Comparison of ENCODE assay signal across 30 mouse cellular contexts in the genomic region with DNA sequence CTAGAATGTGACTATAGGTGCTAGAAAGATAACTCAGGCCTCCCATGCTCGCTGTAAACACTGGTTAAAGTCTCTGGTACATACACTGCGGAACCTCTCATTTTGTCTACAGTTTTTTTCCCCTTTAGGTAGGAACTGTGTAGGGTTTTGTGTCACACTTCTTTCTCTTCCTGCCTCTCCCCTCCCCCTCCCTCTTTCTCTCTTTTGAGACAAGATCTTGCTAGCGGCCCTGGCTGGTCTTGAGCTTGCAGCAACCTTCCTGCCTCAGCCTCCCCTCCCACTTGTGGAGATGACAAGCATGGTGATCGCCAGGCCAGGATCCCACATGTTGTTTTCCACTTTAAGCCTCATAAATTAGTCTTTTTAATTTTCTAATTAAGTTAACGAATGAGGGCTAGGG. TPM values are rescaled to one million over a fixed set of nuclear protein-coding genes. Genes with fewer than 3 reads are reported as not detected.
"Had no signal": no experiment of that assay in that cellular context is flagged by ENCODE, and none has a peak within 500 bp of the region (broad histone marks: within the 10 kb centered on the region; RNA-seq: fewer than 3 reads in every experiment).

No protein-coding gene starts in this region.

- H3K9me3 ChIP-seq: heart, embryonic 12.5 days; heart, embryonic 13.5 days; heart, embryonic 15.5 days; hindbrain, embryonic 10.5 days; hindbrain, embryonic 12.5 days; hindbrain, embryonic 13.5 days; hindbrain, embryonic 15.5 days; intestine, embryonic 15.5 days; kidney, embryonic 15.5 days had no signal

- DNase-seq: heart, postnatal 10 days; heart, postnatal 14 days; heart, postnatal 36 days; heart, postnatal 4 days; kidney, adult 11 months; kidney, adult 18-20 months; kidney, adult 2 months; kidney, adult 8-10 months; kidney, adult 9 months; kidney, postnatal 10 days; kidney, postnatal 14 days; kidney, postnatal 25 days; kidney, postnatal 36 days; kidney, postnatal 4 days; layer of hippocampus, postnatal 36 days had no signal

- H3K27ac ChIP-seq: heart, embryonic 13.5 days; heart, embryonic 15.5 days; hindbrain, embryonic 10.5 days; hindbrain, embryonic 12.5 days; hindbrain, embryonic 13.5 days; hindbrain, embryonic 14.5 days; hindbrain, embryonic 15.5 days; hindbrain, postnatal 0 days; intestine, embryonic 15.5 days; kidney, embryonic 15.5 days; kidney, postnatal 0 days; layer of hippocampus, adult 2 months; left cerebral cortex, adult 2 months had no signal

- H3K4me3 ChIP-seq: heart, embryonic 12.5 days; heart, embryonic 13.5 days; heart, embryonic 15.5 days; hindbrain, embryonic 10.5 days; hindbrain, embryonic 12.5 days; hindbrain, embryonic 13.5 days; hindbrain, embryonic 15.5 days; intestine, embryonic 15.5 days; kidney, embryonic 15.5 days; layer of hippocampus, adult 2 months; left cerebral cortex, adult 2 months had no signal

- H3K36me3 ChIP-seq: heart, embryonic 12.5 days; heart, embryonic 13.5 days; heart, embryonic 15.5 days; hindbrain, embryonic 10.5 days; hindbrain, embryonic 12.5 days; hindbrain, embryonic 13.5 days; hindbrain, embryonic 15.5 days; intestine, embryonic 15.5 days; kidney, embryonic 15.5 days had no signal

- H3K4me1 ChIP-seq: heart, embryonic 12.5 days; hindbrain, embryonic 10.5 days; hindbrain, embryonic 12.5 days; intestine, embryonic 15.5 days; kidney, embryonic 15.5 days had no signal

- H3K9ac ChIP-seq: heart, embryonic 12.5 days; heart, embryonic 13.5 days; heart, embryonic 15.5 days; hindbrain, embryonic 12.5 days; hindbrain, embryonic 13.5 days; hindbrain, embryonic 14.5 days; hindbrain, embryonic 15.5 days; intestine, embryonic 15.5 days; kidney, embryonic 15.5 days had no signal

RNA-seq across cellular contexts. Expression of gene Klf15, which starts 8.6 kb away (rescaled TPM):
- total RNA-seq: hematopoietic stem cell, adult 5-6 weeks had no signal

RNA-seq across cellular contexts. Expression of gene Cfap100, which starts 25.2 kb away (rescaled TPM):
- total RNA-seq: heart, postnatal 4 days; hematopoietic stem cell, adult 5-6 weeks had no signal
